Mouse (Mus musculus) hindbrain, postnatal 0 days (tissue): ENCODE results near the gene Ccnd3. TPM values are rescaled to one million over a fixed set of nuclear protein-coding genes. Genes with fewer than 3 reads are reported as not detected.
A peak's percentile ranks its signal among the peaks of the same experiment; 100 is the strongest.

Source experiments
- ATAC-seq: fragments of 200-750 bp; cut with Nextera tagmentation; 2 replicates; pipeline ENCODE4 v1.8.0; 2017; ENCODE audit warnings: mild to moderate bottlenecking, moderate TSS enrichment, moderate library complexity
- DNase-seq: peaks from one replicate; pipeline ENCODE4 v3.0.0-alpha.2; 2015; ENCODE audit warnings: low spot score
- H3K27ac ChIP-seq: fragments of 300-500 bp; sonication (generic); 2 replicates; pipeline ENCODE4 v1.5.1; 2014; ENCODE audit warnings: mild to moderate bottlenecking
- H3K27me3 ChIP-seq: fragments of 300-500 bp; sonication (generic); 2 replicates; pipeline ENCODE4 v1.6.1; 2014; ENCODE audit warnings: low read length, mixed read lengths; ENCODE audit not compliant: insufficient read depth
- H3K36me3 ChIP-seq: fragments of 300-500 bp; sonication (generic); 2 replicates; pipeline ENCODE4 v1.6.1; 2014; ENCODE audit warnings: low read length, mixed read lengths; ENCODE audit not compliant: insufficient read depth
- H3K4me1 ChIP-seq: fragments of 300-500 bp; sonication (generic); 2 replicates; pipeline ENCODE4 v1.6.1; 2014; ENCODE audit warnings: antibody characterized with exemption, low read length, mixed read lengths; ENCODE audit not compliant: insufficient read depth
- H3K4me2 ChIP-seq: fragments of 300-500 bp; sonication (generic); 2 replicates; pipeline ENCODE4 v1.6.1; 2014; ENCODE audit warnings: low read depth, mild to moderate bottlenecking, low read length, moderate library complexity, mixed read lengths
- H3K4me3 ChIP-seq: fragments of 300-500 bp; sonication (generic); 2 replicates; pipeline ENCODE4 v1.5.1; 2014; ENCODE audit warnings: low read length
- H3K9ac ChIP-seq: fragments of 300-500 bp; sonication (generic); replicated peaks from 2 replicates; pipeline ENCODE4 v1.6.1; 2014; ENCODE audit warnings: mild to moderate bottlenecking, low read length, moderate library complexity, mixed read lengths
- H3K9me3 ChIP-seq: fragments of 300-500 bp; sonication (generic); 2 replicates; pipeline ENCODE4 v1.6.1; 2016; ENCODE audit warnings: low read length, mixed read lengths
- CTCF ChIP-seq: IDR thresholded peaks from 2 replicates; pipeline ENCODE4 v1.5.1; 2016; ENCODE audit warnings: antibody characterized with exemption, control low read depth, low read depth
- WGBS: fragments of 180-500 bp; shearing (Covaris S2); extraction: QIAGEN DNeasy Blood & Tissue Kit; methylation state at CpG from one replicate; pipeline ENCODE4 v1.1.7; 2014; 5-methylcytosine and 5-hydroxymethylcytosine counted together
- polyA plus RNA-seq: library from polyadenylated mRNA; unstranded; fragments of >200 nt; fragmentation: Nextera tagmentation; extraction: Ambion mirVana; gene quantifications from 2 replicates; pipeline ENCODE4 v1.2.1, GENCODE M21; 2015
- total RNA-seq: library from RNA; depleted of rRNA; stranded (reverse); fragments of >200 nt; gene quantifications from 2 replicates; pipeline ENCODE4 v1.2.3, GENCODE M21; 2014

Ccnd3 gene
- total and polyA plus RNA-seq, 2 experiments from 2014 or later = 63.4 to 71.5 TPM

- under 1% methylated on average over 60 of the region's 63 CpGs for WGBS
- TF ChIP-seq CTCF = no peak
- H3K27me3 ChIP-seq = no peaks in the 10 kb centered on the region
- peaks cover 20% of the 10 kb centered on the region for H3K4me1 ChIP-seq
- peak overlapping the region; percentile 90 for H3K27ac ChIP-seq
- peak; percentile 97 for DNase-seq
- H3K9ac ChIP-seq = peak overlapping the region; percentile 80
- peak overlapping the region; percentile 78 for H3K4me3 ChIP-seq
- ATAC-seq = peak; percentile 97
- no peaks in the 10 kb centered on the region for H3K9me3 ChIP-seq
- H3K4me2 ChIP-seq = peak overlapping the region; percentile 97
- H3K36me3 ChIP-seq = peaks cover 1% of the 10 kb centered on the region; the same call in 1 of the 2 replicates
These were observed 124.2 kb downstream of the Ccnd3 start for GRCm38 (mm10) chr17:47628851-47629676.

GRCm38 (mm10) chr17:47629717-47630677 is 125.1 kb downstream of the Ccnd3 start:
- peak overlapping the region; percentile 80 for H3K9ac ChIP-seq
- peak overlapping the region; percentile 90 for H3K27ac ChIP-seq
- no peaks in the 10 kb centered on the region for H3K9me3 ChIP-seq
- peak overlapping the region; percentile 97 for H3K4me2 ChIP-seq
- H3K4me1 ChIP-seq = peaks cover 20% of the 10 kb centered on the region
- WGBS = under 1% methylated on average over 59 of the region's 61 CpGs
- peak; percentile 31 for ATAC-seq
- peak overlapping the region; percentile 78 for H3K4me3 ChIP-seq
- TF ChIP-seq CTCF = 0 out of 2 replicates have a peak, but pooled peaks have one; percentile 9
- H3K27me3 ChIP-seq = no peaks in the 10 kb centered on the region
- peak; percentile 43 for DNase-seq
- no peaks in the 10 kb centered on the region for H3K36me3 ChIP-seq

GRCm38 (mm10) chr17:47630678-47631065 is 125.8 kb downstream of the Ccnd3 start, which contains the start of gene Usp49:
Gene Usp49, plus strand, starts transcription at chr17:47630690.
- 3% methylated on average over 3 of the region's 3 CpGs for WGBS
- peak within 1 kb of the TSS; percentile 97 for H3K4me2 ChIP-seq

GRCm38 (mm10) chr17:47632181-47632840 is 127.5 kb downstream of the Ccnd3 start:
- WGBS = 68% methylated on average over 4 of the region's 4 CpGs
- H3K4me2 ChIP-seq = peak overlapping the region; percentile 21; the same call in 1 of the 2 replicates

More at GRCm38 (mm10) chr17:47630678-47631065, 125.8 kb downstream of the Ccnd3 start, which contains the start of gene Usp49:
- Histone ChIP-seq H3K9me3 (no peaks in the 10 kb centered on the region), H3K36me3 (no peaks in the 10 kb centered on the region), H3K27me3 (no peaks in the 10 kb centered on the region), H3K4me1 (peaks cover 20% of the 10 kb centered on the region), H3K27ac (peak within 1 kb of the TSS; percentile 90), H3K4me3 (peak within 1 kb of the TSS; percentile 78), H3K9ac (peak within 1 kb of the TSS; percentile 80)
- DNase-seq = no peak
- no peak for TF ChIP-seq CTCF
- no peak for ATAC-seq

GRCm38 (mm10) chr17:47633999-47634770 is 129.3 kb downstream of the Ccnd3 start:
- Histone ChIP-seq H3K4me1 (peaks cover 20% of the 10 kb centered on the region), H3K9ac (no peak overlapping the region), H3K27me3 (no peaks in the 10 kb centered on the region), H3K4me3 (no peak overlapping the region), H3K9me3 (no peaks in the 10 kb centered on the region), H3K27ac (no peak overlapping the region), H3K36me3 (no peaks in the 10 kb centered on the region), H3K4me2 (no peak overlapping the region)
- ATAC-seq (no peak), DNase-seq (no peak)
- TF ChIP-seq CTCF = no peak
- 75% methylated on average over 7 of the region's 7 CpGs for WGBS

More at GRCm38 (mm10) chr17:47632181-47632840, 127.5 kb downstream of the Ccnd3 start:
- Histone ChIP-seq H3K4me3 (no peak overlapping the region), H3K27me3 (no peaks in the 10 kb centered on the region), H3K4me1 (peaks cover 20% of the 10 kb centered on the region), H3K9ac (no peak overlapping the region), H3K9me3 (no peaks in the 10 kb centered on the region), H3K27ac (no peak overlapping the region), H3K36me3 (no peaks in the 10 kb centered on the region)
- no peak for DNase-seq
- TF ChIP-seq CTCF = no peak
- no peak for ATAC-seq
